Mouse (Mus musculus): ENCODE results near the gene Tmem150a. TPM values are rescaled to one million over a fixed set of nuclear protein-coding genes. Genes with fewer than 3 reads are reported as not detected.

Gene Tmem150a
- total and polyA plus RNA-seq, 3 experiments, result 22.7 to 86.9 (median 22.8) TPM

GRCm38 (mm10) chr6:72364985-72365384 lies 9.7 kb downstream of the Tmem150a start:
- no peak overlapping the region for H3K9ac ChIP-seq (ENCODE audit: low read depth, low read length)
- no peaks in the 10 kb centered on the region for H3K27me3 ChIP-seq (ENCODE audit: control insufficient read depth, insufficient read depth, low read length)
- intact Hi-C loops (cut with DNase I), result loop anchor here (2.0 kb wide), 1 partner anchor 38 kb away; no protein-coding TSS in a partner anchor
- H3K36me3 ChIP-seq (ENCODE audit: control insufficient read depth, insufficient read depth, low read length), result no peaks in the 10 kb centered on the region
- DNase-seq, result no peak
- 59% methylated on average over 6 of the region's 6 CpGs for WGBS
- H3K79me2 ChIP-seq (replicated peaks; ENCODE audit: control insufficient read depth, insufficient read depth, low read length), result no peaks in the 10 kb centered on the region
- TF ChIP-seq EP300 (IDR thresholded peaks at IDR 0.05; ENCODE audit: insufficient read depth, low read depth, low read length) (no peak), CTCF (IDR thresholded peaks at IDR 0.05) (no peak), POLR2A (IDR thresholded peaks at IDR 0.05; ENCODE audit: insufficient read depth, low read depth, low read length) (no peak)
- H3K4me3 ChIP-seq, result no peak overlapping the region
- no peaks in the 10 kb centered on the region; the same call in 1 of the 2 replicates for H3K4me1 ChIP-seq (ENCODE audit: control insufficient read depth, insufficient read depth, low read length)
- H3K27ac ChIP-seq, result no peak overlapping the region

DNA sequence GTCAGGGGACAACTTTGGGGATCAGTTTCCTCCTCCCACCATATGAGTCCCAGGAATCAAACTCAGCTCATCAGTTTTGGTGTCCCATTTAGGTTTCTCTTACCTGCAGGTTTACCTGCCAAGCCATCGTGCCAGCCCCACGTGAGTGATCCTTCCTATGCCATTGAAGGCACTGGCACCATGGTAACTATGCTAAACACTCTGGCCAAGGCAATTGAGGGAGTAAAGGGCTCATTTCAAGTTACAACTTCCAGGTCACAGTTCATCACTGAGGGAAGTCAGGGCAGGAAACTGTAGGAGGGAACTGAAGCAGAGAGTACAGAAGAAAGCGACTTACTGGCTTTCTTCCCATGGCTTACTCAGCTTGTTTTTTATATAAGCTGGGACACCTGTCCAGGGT lies 11.1 kb downstream of the Tmem150a start:
- 38% methylated on average over 3 of the region's 3 CpGs for whole genome bisulfite sequencing
- TF ChIP-seq EP300 (IDR thresholded peaks at IDR 0.05; ENCODE audit: insufficient read depth, low read depth, low read length) (no peak), POLR2A (IDR thresholded peaks at IDR 0.05; ENCODE audit: insufficient read depth, low read depth, low read length) (no peak), CTCF (IDR thresholded peaks at IDR 0.05) (no peak)

GRCm38 (mm10) chr6:72366844-72367443 lies 11.7 kb downstream of the Tmem150a start, which contains the start of gene Rnf181:
TSS of gene Rnf181 (minus strand) at chr6:72366956.
- TF ChIP-seq CTCF (IDR thresholded peaks at IDR 0.05), result no peak
- TF ChIP-seq POLR2A (IDR thresholded peaks at IDR 0.05; ENCODE audit: insufficient read depth, low read depth, low read length), result 0 out of 2 replicates have a peak, but pooled peaks have one; percentile 5
- H3K27me3 ChIP-seq (ENCODE audit: control insufficient read depth, insufficient read depth, low read length), result no peaks in the 10 kb centered on the region
- no peak within 1 kb of the TSS for H3K9ac ChIP-seq (ENCODE audit: low read depth, low read length)
- H3K27ac ChIP-seq, result no peak within 1 kb of the TSS
- no peak for DNase-seq
- H3K79me2 ChIP-seq (replicated peaks; ENCODE audit: control insufficient read depth, insufficient read depth, low read length), result no peaks in the 10 kb centered on the region
- H3K4me1 ChIP-seq (ENCODE audit: control insufficient read depth, insufficient read depth, low read length), result peaks cover 8% of the 10 kb centered on the region
- no peak within 1 kb of the TSS for H3K4me3 ChIP-seq
- 76% methylated on average over 4 of the region's 4 CpGs for WGBS
- intact Hi-C loops (cut with DNase I), result no loop called here
- no peaks in the 10 kb centered on the region for H3K36me3 ChIP-seq (ENCODE audit: control insufficient read depth, insufficient read depth, low read length)

More for the DNA sequence above, 11.1 kb downstream of the Tmem150a start:
- DNase-seq, result no peak
- intact Hi-C loops (cut with DNase I), result no loop called here
- Histone ChIP-seq H3K79me2 (replicated peaks; ENCODE audit: control insufficient read depth, insufficient read depth, low read length) (no peaks in the 10 kb centered on the region), H3K4me1 (ENCODE audit: control insufficient read depth, insufficient read depth, low read length) (peaks cover 8% of the 10 kb centered on the region), H3K4me3 (no peak overlapping the region), H3K27me3 (ENCODE audit: control insufficient read depth, insufficient read depth, low read length) (no peaks in the 10 kb centered on the region), H3K36me3 (ENCODE audit: control insufficient read depth, insufficient read depth, low read length) (no peaks in the 10 kb centered on the region), H3K27ac (no peak overlapping the region), H3K9ac (ENCODE audit: low read depth, low read length) (no peak overlapping the region)

- Histone ChIP-seq H3K27ac (no peak overlapping the region), H3K4me1 (ENCODE audit: control insufficient read depth, insufficient read depth, low read length) (peaks cover 9% of the 10 kb centered on the region), H3K27me3 (ENCODE audit: control insufficient read depth, insufficient read depth, low read length) (no peaks in the 10 kb centered on the region), H3K9ac (ENCODE audit: low read depth, low read length) (no peak overlapping the region), H3K79me2 (replicated peaks; ENCODE audit: control insufficient read depth, insufficient read depth, low read length) (no peaks in the 10 kb centered on the region), H3K4me3 (no peak overlapping the region), H3K36me3 (ENCODE audit: control insufficient read depth, insufficient read depth, low read length) (no peaks in the 10 kb centered on the region)
- 77% methylated on average over 4 of the region's 4 CpGs for WGBS
- DNase-seq, result no peak
- TF ChIP-seq POLR2A (IDR thresholded peaks at IDR 0.05; ENCODE audit: insufficient read depth, low read depth, low read length), result no peak
- no peak for TF ChIP-seq EP300 (IDR thresholded peaks at IDR 0.05; ENCODE audit: insufficient read depth, low read depth, low read length)
- TF ChIP-seq CTCF (IDR thresholded peaks at IDR 0.05), result no peak
- intact Hi-C loops (cut with DNase I), result no loop called here
These were observed 12.3 kb downstream of the Tmem150a start for GRCm38 (mm10) chr6:72367460-72367974.

DNA sequence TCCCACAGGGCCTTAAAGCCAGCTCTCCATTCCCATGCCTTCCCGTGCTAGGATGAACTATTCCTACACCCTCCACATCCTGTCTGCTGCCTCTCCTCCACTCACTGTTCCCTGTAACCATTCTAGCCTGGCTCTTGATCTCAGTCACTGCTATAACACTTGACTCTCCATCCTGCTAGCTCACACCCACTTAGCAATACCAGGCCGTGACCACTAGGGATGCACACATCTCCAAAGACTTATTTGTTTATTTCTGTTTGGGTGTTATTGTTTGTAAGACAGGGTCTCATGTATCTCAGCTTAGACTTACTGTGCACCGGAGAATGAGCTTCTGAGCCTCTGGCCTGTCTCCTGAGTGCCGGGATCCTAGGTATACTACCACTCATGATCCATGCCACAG lies 14.3 kb downstream of the Tmem150a start:
- no peaks in the 10 kb centered on the region for H3K36me3 ChIP-seq (ENCODE audit: control insufficient read depth, insufficient read depth, low read length)
- WGBS, result 86% methylated on average over 4 of the region's 4 CpGs

DNA sequence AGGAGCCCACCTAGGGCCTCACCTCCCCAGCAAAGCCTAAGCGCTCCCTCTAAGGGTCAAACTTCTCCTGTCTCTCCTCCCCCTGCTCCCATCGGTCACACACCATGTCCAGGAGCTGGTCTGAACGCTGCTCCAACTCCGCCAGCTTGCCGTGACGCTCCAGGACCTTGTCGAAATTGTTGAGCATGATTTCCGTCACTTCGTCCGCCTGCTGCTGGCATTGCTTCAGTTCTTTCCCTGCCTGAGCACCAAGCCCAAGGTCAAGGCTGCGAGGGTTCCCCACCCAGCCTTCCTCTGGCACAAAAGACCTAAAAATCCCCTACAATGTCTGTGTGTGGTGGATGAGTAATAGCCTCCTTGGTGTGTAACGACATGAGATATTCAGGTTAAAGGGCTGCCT lies 14.8 kb downstream of the Tmem150a start:
- Histone ChIP-seq H3K79me2 (replicated peaks; ENCODE audit: control insufficient read depth, insufficient read depth, low read length) (no peaks in the 10 kb centered on the region), H3K27me3 (ENCODE audit: control insufficient read depth, insufficient read depth, low read length) (no peaks in the 10 kb centered on the region), H3K4me3 (no peak overlapping the region), H3K27ac (no peak overlapping the region; the same call in 1 of the 2 replicates), H3K9ac (ENCODE audit: low read depth, low read length) (no peak overlapping the region), H3K4me1 (ENCODE audit: control insufficient read depth, insufficient read depth, low read length) (peaks cover 24% of the 10 kb centered on the region), H3K36me3 (ENCODE audit: control insufficient read depth, insufficient read depth, low read length) (no peaks in the 10 kb centered on the region)
- peak; percentile 26; the same call in 1 of the 2 replicates for TF ChIP-seq CTCF (IDR thresholded peaks at IDR 0.05)
- TF ChIP-seq EP300 (IDR thresholded peaks at IDR 0.05; ENCODE audit: insufficient read depth, low read depth, low read length), result no peak
- no peak for TF ChIP-seq POLR2A (IDR thresholded peaks at IDR 0.05; ENCODE audit: insufficient read depth, low read depth, low read length)
- DNase-seq, result no peak
- 56% methylated on average over 12 of the region's 12 CpGs for WGBS
- intact Hi-C loops (cut with DNase I), result no loop called here

More for the DNA sequence above, 14.3 kb downstream of the Tmem150a start:
- Histone ChIP-seq H3K27me3 (ENCODE audit: control insufficient read depth, insufficient read depth, low read length) (no peaks in the 10 kb centered on the region), H3K4me1 (ENCODE audit: control insufficient read depth, insufficient read depth, low read length) (peaks cover 21% of the 10 kb centered on the region), H3K79me2 (replicated peaks; ENCODE audit: control insufficient read depth, insufficient read depth, low read length) (no peaks in the 10 kb centered on the region), H3K27ac (no peak overlapping the region), H3K4me3 (no peak overlapping the region), H3K9ac (ENCODE audit: low read depth, low read length) (no peak overlapping the region)
- TF ChIP-seq CTCF (IDR thresholded peaks at IDR 0.05) (no peak; the same call in 1 of the 2 replicates), POLR2A (IDR thresholded peaks at IDR 0.05; ENCODE audit: insufficient read depth, low read depth, low read length) (no peak), EP300 (IDR thresholded peaks at IDR 0.05; ENCODE audit: insufficient read depth, low read depth, low read length) (no peak)
- DNase-seq, result no peak
- intact Hi-C loops (cut with DNase I), result no loop called here

Data from heart, adult 2 months (tissue).